Mouse (Mus musculus): ENCODE measurements around the gene Ptges2.

Gene Ptges2

GRCm38 (mm10) chr2:32415801-32416200, 20.1 kb downstream of the Ptges2 start:
- 92% methylated on average over 12 of the region's 12 CpGs for WGBS

DNA sequence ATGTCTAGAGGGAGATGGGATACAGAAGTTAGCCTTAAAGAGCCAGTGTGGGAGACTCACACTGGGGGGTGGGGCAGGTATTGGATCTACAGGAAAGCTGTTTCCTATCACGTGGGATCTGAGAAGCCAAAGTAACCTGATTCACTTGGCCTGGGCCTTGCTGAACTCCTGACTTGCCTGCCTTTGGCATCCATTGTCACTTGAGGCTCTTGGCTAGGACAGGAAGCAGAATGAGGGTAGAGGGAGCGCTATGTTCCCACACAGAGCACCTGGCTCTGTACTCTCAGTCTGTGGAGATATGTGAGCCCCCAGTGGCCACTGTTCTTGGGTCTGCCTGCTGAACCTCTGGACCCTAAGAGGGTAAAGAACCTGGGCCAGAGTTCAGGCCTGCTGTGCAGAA, 20.9 kb downstream of the Ptges2 start:
- WGBS: 75% methylated on average over 2 of the region's 2 CpGs

DNA sequence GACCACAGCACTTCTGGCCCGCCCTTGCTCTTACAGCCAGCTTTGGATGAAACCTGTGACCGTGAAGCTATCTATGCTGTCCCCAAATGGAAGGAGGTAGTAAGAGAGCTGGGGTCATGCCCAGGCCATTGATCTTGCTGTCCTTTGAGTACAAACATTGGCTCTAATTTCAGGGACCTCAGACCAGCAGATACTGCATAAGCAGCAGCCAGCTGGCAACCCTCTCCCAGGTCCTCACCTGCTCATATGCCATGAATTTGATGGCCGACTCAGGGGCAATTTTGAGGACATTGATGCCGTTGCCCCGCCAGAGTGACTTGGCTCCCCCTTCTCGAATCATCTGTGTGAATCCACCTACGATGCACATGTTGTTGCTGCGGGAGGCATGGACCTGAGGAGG, 21.8 kb downstream of the Ptges2 start:
- WGBS: 87% methylated on average over 8 of the region's 8 CpGs

GRCm38 (mm10) chr2:32418430-32419151, 22.9 kb downstream of the Ptges2 start:
- 80% methylated on average over 12 of the region's 12 CpGs for WGBS

DNA sequence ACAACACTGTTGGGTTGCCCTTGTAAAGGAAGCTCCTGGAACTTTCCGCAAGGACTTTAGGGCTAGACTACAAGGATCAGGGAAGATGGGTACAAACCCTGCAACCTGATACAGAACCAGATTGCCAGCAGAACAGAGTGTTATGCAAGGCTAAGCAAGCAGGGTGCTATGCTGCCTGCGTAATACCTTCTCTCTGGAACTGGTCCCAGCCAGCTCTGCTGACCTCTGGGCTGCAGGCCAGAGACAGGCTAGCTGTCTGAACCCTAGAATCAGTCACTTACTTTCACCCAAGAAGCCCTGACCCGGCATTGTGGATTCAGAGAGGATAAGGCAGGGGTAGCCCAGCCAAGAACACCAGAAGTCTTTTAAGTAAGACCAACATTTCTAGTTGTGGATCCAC, 23.7 kb downstream of the Ptges2 start:
- 56% methylated on average over 3 of the region's 3 CpGs for WGBS

GRCm38 (mm10) chr2:32420066-32420608, 24.4 kb downstream of the Ptges2 start:
- WGBS: 77% methylated on average over 12 of the region's 12 CpGs

DNA sequence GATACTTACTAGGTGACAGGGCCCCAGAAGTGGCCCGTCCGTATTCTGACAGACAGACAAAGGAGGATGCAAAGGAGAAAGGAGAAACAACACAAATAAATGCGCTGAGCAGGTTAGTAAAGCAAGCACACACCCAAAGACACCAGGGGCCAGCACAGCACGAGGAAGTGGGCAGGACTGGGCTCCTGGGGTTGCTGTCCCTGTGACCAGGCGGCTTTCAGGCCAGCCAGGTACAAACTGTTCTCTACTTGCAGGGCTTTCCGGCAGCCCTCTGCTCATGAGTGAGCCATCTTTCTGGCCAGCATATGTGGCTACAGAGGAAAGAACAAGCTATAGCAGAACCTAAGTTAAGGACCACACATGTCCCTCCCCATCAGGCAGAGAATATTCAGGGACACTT, 25.0 kb downstream of the Ptges2 start:
- WGBS: 67% methylated on average over 6 of the region's 6 CpGs

DNA sequence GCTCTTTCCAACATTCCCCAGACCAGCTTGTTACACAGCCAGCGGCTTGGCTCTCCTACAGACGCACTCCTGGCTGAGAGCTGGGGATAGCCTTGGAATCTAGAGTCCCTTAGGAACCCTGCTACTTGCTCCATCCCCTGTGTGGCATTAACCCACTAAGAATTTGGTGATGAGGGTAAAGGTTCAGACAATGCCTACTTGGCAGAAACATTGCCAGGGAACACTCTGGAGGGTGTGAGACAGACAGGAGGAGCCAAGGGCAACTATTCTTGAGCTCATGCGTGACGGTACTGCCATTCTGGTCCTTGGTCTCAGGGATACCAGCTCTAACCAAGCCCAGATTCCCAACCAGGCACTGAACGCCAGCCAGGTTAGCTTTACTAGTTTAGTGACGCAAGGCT, 26.2 kb downstream of the Ptges2 start:
- 83% methylated on average over 6 of the region's 6 CpGs for WGBS

DNA sequence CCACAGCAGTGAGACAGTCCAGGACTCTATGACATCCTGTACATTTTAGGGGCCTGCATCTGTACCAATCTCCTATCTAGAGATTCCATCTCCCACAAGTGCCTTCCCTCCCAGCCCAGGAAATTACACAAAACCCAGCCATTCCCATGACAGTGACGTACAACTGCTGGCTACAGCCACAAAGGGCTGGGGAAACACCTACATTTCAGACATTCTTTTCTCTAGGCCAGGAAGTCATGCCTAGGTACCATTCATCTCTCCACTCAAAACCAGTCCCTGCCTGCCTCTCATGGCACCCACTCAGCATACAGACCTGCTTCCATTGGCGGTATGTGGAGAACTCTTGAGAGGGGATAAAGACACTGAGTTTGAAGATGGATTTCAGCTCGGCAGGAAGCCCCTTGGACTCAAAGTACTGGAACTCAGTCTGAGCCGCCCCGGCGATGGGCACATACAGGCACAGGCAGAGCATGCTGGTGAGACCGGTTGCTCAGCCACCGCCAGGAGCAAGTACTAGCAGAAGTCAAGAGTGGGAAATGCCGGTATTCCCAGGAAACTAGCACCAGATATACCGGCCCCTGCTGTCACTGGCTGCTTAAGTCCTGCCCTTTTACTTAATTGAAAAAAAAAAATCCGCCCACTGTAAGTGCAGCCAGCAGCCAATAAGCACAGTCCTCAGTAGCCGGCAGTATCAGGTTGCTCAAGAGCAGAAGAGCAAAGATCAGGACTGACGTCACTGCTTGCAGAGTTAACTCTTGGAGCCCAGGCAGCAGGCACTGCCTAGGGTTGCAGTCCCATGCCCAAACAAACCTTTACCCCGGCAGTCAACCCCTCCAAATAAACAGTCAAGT, 28.0 kb downstream of the Ptges2 start:
- 14% methylated on average over 14 of the region's 14 CpGs for WGBS

GRCm38 (mm10) chr2:32424796-32425195, 29.1 kb downstream of the Ptges2 start:
- WGBS: 40% methylated on average over 3 of the region's 3 CpGs

DNA sequence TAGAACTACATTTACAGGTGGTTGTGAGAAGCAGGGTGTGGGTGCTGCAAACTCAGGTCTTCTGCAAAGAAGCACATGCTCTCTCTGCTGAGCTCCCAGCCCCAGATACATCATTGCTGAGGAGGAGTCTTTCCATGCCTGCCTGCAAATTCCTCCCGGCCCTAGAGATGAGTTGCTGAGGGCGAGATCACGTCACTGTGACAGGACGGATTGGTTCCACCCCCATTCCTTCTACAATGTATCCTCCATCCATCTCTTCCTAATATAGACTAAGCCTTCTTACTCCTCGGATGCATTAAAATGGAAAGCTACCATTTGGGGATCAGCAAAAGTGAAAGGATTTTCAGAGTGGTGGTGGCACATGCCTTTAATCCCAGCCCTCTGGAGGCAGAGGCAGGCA, 29.9 kb downstream of the Ptges2 start:
- 49% methylated on average over 5 of the region's 5 CpGs for whole genome bisulfite sequencing

GRCm38 (mm10) chr2:32426141-32426540, 30.4 kb downstream of the Ptges2 start:
- WGBS: 97% methylated on average over 1 of the region's 1 CpGs

DNA sequence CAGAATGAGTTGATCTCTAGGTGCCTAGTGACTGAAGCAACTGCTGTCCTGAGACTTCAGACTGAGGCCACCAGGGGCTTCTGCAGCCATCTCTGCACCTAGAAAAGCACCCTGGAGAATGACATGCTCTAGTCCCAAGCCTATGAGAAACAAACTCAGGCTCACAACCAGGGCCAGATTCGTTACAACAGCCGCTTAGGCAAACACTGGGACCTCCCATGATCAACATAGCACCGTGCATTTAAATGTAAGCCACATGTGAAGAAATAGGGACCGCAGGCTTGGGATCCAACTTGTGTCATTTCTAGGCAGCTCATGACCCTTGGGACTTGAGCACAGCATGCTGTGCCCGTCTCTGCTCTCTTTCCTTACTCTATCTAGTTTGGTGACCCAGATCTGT, 32.0 kb downstream of the Ptges2 start:
- WGBS: 43% methylated on average over 5 of the region's 5 CpGs

DNA sequence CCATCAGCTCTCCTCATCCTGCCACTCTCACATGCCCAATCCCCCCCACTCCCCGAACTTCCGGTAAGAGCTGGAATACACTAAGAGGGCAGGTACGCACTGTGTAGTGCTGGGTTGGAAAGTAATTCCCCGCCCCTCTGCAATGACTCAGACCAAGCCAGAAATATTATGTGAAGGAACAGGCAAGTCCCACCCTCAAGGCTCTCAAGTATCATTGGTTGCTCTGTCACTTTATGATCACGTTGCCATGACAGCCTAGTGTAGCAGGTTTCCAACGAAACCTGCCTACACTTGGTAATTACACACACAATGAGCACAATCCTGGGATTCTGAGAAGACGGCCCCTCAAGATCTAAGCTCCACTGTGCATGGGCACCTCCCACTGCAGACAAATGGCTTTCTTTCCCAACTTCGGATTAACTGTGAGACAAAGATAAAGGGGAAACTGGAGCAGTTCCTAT, 32.6 kb downstream of the Ptges2 start:
- 14% methylated on average over 8 of the region's 8 CpGs for WGBS

DNA sequence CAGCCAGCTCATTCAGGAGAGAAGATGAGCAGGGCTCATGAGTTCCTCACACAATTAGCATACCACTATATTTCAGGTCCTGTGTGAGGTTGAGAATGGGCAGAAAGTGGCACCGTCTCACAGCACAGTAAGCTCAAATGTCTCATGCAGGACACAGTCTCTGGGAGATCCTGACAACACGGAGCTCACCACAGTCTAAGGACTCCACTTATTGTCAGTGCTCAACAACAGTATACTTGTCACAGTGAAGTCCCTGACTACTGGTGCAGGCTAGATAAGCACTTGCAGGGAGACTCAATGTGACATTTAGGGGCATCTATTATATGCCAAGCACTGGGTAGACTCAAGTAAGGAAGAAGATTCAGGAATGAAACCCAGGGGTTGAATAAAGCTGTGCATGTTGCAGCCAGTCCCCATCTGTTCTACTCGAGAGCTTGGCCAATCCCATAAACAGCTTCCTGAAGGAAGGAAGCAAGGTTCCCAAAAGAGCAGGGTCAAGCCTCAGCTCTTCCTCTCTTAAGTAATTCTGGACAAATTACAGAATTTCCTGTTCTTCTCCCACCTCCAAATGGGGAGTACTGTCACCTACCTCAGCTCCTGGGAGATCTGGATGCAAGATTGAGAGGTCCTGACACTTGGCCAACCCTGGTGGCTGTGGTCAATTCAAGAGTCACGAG, 33.7 kb downstream of the Ptges2 start:
- whole genome bisulfite sequencing: 28% methylated on average over 4 of the region's 4 CpGs

GRCm38 (mm10) chr2:32430701-32431676, 35.3 kb downstream of the Ptges2 start:
- 6% methylated on average over 18 of the region's 18 CpGs for WGBS

DNA sequence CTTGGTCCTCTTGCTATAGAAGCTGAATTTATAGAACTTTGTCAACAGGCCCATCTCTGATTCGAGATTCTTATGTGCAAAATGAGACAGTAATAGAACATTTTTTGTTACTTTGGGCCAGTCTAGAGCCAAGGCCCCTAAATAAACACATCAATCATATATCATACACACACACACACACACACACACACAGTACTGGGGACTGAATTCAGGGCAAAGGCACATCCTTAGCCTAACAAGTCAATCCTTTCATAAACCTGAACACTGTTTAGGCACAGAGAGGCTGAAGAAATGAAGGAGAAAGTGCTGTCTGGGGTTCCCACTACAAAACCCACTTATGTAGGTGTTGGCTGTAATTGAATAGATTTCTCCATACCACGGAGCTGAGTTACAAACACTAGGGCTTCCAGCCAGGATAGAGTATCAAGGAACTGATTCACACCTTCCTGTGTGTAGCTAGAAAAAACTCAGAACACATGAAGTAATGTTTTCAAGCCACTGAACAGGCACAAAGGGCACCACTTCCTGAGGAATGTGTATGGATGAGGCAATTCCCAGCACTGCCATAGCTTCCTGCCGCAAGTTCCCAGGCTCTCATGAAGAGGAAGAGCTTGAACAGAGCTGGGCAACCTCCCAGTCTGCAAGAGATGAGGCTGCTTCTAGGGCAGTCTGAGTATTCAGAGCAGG, 41.1 kb downstream of the Ptges2 start:
- 26% methylated on average over 3 of the region's 3 CpGs for WGBS

DNA sequence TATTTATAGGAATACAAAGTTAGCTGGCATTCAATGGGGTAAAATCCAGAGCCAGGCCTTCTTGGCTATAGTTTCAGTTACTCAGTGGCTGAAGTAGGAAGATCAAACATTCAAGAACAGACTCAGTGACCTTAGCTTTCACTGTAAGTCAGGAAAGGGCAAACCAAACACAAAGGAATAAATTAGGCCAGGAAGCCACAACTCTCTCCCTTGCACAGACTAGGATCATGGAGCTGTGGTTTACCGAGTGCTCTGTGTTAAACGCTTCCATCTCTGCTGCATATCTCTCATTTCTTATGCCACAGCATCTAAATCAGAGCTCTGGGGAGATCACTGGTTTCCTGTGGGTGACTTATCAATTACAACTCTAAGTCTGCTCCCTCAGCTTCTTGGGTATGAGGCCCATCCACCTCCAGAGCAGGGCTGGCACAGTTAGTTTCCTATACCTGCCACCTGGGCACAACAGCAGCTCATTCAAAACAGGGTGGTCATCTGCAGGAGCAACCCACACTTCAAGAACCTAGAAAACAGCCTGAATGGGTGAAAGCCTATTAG, 42.0 kb downstream of the Ptges2 start:
- WGBS: 51% methylated on average over 2 of the region's 2 CpGs

- 73% methylated on average over 3 of the region's 3 CpGs for WGBS
These were observed 43.0 kb downstream of the Ptges2 start for GRCm38 (mm10) chr2:32438733-32439132.

GRCm38 (mm10) chr2:32439177-32439576, 43.5 kb downstream of the Ptges2 start:
- 55% methylated on average over 6 of the region's 6 CpGs for WGBS

Measured in cerebral cortex, adult 2 months (tissue).